Mouse (Mus musculus) lung, adult 18-20 months (tissue): ENCODE results near the gene Eml4.
A peak's percentile ranks its signal among the peaks of the same experiment; 100 is the strongest.

Experiments
- DNase-seq, 2 experiments: peaks; one replicate each; pipeline ENCODE4 v3.0.0; 2022; ENCODE audit warnings: mixed read lengths in 2 of 2

The Eml4 gene

GRCm38 (mm10) chr17:83513655-83514212, 163.0 kb downstream of the Eml4 start:
- DNase-seq = no peak

- DNase-seq = peak; percentile 88 to 92
Measured at GRCm38 (mm10) chr17:83514213-83514701, 163.5 kb downstream of the Eml4 start.

DNA sequence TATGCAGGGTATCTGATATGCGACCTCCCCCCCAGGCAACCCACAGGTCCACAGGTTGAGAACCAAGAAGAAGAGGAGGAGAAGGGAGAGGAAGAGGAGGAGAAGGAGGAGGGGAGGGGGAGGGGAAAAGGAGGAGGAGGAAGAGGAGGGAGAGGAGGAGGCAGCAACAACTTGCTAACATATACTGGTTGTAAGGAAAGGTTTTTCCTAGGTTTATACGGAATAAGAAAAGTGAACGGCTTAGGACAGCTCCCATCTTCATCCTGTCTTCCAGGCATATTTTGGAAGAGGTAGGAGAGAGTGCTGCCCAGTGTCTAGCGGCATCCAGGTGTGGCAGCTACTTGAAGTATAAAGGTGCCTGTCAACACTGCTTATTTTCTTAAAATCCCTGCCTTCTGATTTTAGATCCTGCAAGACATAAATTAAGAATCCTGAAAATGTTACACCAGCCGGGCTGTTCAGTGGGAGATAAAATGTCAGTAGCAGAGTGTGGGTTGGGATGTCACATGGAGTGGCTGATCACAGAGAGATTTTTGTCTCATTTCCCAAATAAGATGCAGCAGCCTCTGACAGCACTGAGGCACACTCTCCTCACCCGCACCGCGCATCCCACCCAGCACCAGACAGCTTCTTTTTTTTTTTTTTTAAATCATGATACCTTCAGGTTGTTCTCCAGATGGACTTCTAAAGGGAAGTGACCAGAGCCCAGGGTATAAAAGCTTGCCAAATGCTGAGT, 166.7 kb downstream of the Eml4 start, which contains the start of gene Cox7a2l:
TSS of gene Cox7a2l (minus strand) at position 51 of the 736 bp plus-strand sequence.
- no peak for DNase-seq

- DNase-seq = no peak
Measured at GRCm38 (mm10) chr17:83521881-83522280, 171.2 kb downstream of the Eml4 start.

DNA sequence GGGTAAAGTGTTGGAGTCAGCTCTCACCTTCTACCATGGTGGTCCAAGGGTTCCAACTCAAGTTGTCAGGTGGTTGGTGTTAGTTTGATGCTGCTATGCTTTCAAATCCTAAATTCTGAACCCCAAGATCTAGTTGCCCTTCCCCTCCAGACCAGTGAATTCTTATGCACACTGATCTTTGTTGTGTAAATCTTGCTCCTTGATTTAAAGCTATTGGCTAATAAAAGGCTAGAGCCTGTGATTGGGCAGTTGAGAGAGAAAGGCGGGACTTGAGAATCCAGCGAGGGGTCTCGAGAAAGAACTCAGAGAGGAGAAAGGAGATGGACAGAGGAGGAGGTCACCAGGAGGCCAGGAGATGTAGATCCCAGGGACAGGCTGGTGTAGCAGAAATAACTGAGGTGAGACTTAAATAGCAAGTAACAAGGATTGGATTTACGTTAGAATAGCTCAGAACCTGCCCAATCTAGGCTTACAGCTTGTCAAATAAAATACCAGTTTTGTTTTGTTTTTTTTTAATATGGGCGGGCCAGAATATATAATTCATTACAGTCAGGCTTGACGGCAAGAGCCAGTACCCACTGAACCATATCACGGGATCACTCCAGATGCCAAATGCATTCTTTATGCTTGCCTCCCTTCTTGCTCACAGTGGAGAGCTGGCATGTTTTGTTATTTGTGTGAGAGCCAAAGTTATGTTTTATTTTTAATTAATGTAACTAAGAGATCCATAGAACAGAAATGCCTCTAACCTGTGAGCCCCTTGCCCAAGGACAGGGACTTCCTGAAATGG, 172.1 kb downstream of the Eml4 start:
- DNase-seq = no peak

- no peak for DNase-seq
Measured at GRCm38 (mm10) chr17:83524753-83525152, 174.0 kb downstream of the Eml4 start.

GRCm38 (mm10) chr17:83525596-83525995, 174.9 kb downstream of the Eml4 start:
- DNase-seq = no peak

DNA sequence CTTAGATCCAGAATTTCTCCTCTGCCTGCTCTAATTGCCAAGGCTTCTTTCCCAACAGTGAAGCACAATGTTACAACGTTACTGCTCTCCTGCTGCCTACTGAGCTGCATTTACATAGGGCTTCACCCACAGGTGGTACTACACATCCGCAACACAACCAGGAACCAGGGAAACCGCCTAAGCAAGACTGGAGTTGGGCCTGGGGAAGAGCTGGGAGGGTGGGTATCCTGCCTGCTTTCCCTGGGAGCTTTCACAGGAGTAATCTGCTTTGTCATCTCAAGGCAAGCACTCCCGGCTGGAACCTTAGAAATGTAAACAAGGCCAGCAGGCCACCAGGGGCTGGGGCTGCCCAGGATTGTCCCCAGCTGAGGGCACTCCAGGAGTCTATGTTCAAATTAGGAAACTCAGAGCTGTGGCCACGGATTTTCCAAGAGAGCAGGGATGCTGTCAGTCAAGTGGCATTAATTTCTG, 175.4 kb downstream of the Eml4 start:
- no peak for DNase-seq

GRCm38 (mm10) chr17:83526624-83527532, 176.1 kb downstream of the Eml4 start:
- DNase-seq = peak; percentile 34 to 59

DNA sequence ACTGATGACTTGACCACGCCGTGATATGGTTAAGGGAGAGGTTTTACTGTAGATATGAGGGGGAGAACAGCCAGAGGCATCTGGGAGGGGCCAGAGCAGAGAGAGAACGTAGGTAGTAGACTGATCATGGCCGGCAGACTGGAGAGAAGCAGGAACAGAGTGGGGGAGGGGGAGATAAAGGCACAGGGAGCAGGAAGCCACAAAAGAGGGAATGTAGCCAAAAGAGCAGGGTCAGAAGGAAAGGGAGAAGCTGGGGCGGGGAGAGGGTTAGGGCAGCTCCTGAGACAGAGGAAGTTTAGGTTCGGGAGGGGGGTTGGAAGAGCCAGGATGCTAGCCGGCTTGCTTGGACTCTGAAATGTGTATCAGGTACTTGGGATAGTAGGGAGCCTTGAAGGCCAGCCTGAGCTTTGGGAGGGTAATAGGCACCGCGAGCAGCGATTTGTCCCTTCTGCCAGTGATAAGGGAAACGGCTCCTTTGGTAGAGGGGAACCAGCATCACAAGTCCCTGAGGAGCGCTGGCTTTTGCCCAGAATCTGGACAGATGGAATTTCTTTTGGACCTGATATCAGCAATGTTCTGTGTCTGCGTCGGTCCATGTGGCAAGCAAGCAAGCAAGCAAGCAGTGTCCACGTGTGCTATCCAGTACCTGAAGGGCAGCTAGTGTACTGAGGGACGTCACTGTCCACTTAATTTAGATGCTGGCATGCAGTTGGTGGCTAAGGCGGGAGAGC, 177.1 kb downstream of the Eml4 start:
- DNase-seq = peak in 1 of 2 experiments; percentile 46
